Mouse (Mus musculus) liver, embryonic 12.5 days (tissue): ENCODE results near the gene Cdc42se1. TPM values are rescaled to one million over a fixed set of nuclear protein-coding genes. Genes with fewer than 3 reads are reported as not detected.
"Not testable (repeated sequence)": the region's sequence is repeated elsewhere in the genome, so short reads cannot be mapped to it uniquely, and the experiment has no call there.

ENCODE experiments used
- ATAC-seq: fragments of 200-750 bp; cut with Nextera tagmentation; 2 replicates; pipeline ENCODE4 v1.8.0; 2017; ENCODE audit warnings: moderate number of reproducible peaks, mild to moderate bottlenecking, moderate library complexity
- H3K27ac ChIP-seq: fragments of 300-500 bp; sonication (generic); 2 replicates; pipeline ENCODE4 v1.5.1; 2016; ENCODE audit warnings: mild to moderate bottlenecking
- H3K27me3 ChIP-seq: fragments of 300-500 bp; sonication (generic); replicated peaks from 2 replicates; pipeline ENCODE4 v1.6.1; 2016; ENCODE audit warnings: mild to moderate bottlenecking, moderate library complexity
- H3K36me3 ChIP-seq: fragments of 300-500 bp; sonication (generic); 2 replicates; pipeline ENCODE4 v1.6.1; 2016; ENCODE audit warnings: mild to moderate bottlenecking, moderate library complexity
- H3K4me1 ChIP-seq: fragments of 300-500 bp; sonication (generic); 2 replicates; pipeline ENCODE4 v1.6.1; 2016
- H3K4me2 ChIP-seq: fragments of 300-500 bp; sonication (generic); 2 replicates; pipeline ENCODE4 v1.6.1; 2016; ENCODE audit warnings: mild to moderate bottlenecking, moderate library complexity
- H3K4me3 ChIP-seq: fragments of 300-500 bp; sonication (generic); 2 replicates; pipeline ENCODE4 v1.5.1; 2016; ENCODE audit warnings: mild to moderate bottlenecking, moderate library complexity
- H3K9ac ChIP-seq: fragments of 300-500 bp; sonication (generic); 2 replicates; pipeline ENCODE4 v1.6.1; 2016; ENCODE audit warnings: mild to moderate bottlenecking, moderate library complexity
- H3K9me3 ChIP-seq: fragments of 300-500 bp; sonication (generic); replicated peaks from 2 replicates; pipeline ENCODE4 v1.6.1; 2016; ENCODE audit warnings: mild to moderate bottlenecking, moderate library complexity
- WGBS: fragments of 180-500 bp; shearing (Covaris S2); methylation state at CpG from one replicate; pipeline ENCODE4 v1.1.7; 2016; ENCODE audit not compliant: insufficient replicate concordance; 5-methylcytosine and 5-hydroxymethylcytosine counted together
- polyA plus RNA-seq: library from polyadenylated mRNA; unstranded; fragments of >200 nt; fragmentation: Nextera tagmentation; extraction: Ambion mirVana; gene quantifications from 2 replicates; pipeline ENCODE4 v1.2.1, GENCODE M21; 2016

Gene Cdc42se1
- polyA plus RNA-seq, 1 experiment from 2014 or later = 60.9 TPM

DNA sequence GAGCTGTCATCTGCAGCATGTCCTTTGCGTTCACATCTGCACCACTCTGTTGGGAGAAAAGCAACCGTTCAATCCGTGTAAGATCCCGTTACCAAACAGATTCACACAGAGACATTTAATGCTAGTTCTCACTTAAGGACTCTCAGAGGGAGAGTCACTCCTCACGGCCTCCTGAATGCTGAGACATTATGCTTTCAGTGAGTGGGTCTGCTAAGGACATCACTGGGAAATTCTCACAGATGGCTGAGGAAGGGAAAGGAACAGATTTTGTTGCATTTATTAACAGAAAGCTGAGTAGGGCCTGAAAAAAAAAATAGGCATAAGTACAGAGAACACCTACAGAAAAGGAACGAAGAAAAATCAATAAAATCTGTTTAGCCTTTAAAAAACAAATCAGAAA is 24.7 kb upstream of the Cdc42se1 start:
- Histone ChIP-seq H3K27ac (no peak overlapping the region), H3K4me1 (no peaks in the 10 kb centered on the region), H3K9ac (no peak overlapping the region), H3K36me3 (peaks cover 100% of the 10 kb centered on the region), H3K9me3 (no peaks in the 10 kb centered on the region), H3K4me3 (no peak overlapping the region), H3K27me3 (no peaks in the 10 kb centered on the region), H3K4me2 (no peak overlapping the region)
- 89% methylated on average over 6 of the region's 6 CpGs for WGBS
- ATAC-seq = no peak

DNA sequence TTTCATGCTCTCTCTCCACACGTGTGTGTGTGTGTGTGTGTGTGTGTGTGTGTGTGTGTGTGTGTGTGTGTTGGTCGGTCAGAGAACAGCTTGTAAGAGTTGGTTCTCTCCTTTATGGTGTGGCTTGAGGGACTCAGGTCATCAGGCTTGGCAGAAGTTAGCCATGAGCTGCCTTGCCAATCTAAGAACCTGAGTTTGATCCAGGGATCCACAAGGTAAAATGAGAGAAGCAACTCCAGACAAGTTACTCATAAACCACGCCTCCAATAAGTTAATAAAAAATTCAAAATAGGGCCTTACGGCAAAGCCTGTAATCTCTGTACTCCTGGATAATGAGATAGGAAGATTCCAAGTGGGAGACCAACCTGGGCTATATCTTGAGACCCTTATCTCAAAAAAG is 20.2 kb upstream of the Cdc42se1 start:
- ATAC-seq = no peak
- Histone ChIP-seq H3K4me3 (no peak overlapping the region), H3K27me3 (no peaks in the 10 kb centered on the region), H3K36me3 (peaks cover 96% of the 10 kb centered on the region), H3K9ac (no peak overlapping the region), H3K4me2 (no peak overlapping the region), H3K9me3 (no peaks in the 10 kb centered on the region), H3K27ac (no peak overlapping the region), H3K4me1 (no peaks in the 10 kb centered on the region)
- 81% methylated on average over 4 of the region's 4 CpGs for WGBS

DNA sequence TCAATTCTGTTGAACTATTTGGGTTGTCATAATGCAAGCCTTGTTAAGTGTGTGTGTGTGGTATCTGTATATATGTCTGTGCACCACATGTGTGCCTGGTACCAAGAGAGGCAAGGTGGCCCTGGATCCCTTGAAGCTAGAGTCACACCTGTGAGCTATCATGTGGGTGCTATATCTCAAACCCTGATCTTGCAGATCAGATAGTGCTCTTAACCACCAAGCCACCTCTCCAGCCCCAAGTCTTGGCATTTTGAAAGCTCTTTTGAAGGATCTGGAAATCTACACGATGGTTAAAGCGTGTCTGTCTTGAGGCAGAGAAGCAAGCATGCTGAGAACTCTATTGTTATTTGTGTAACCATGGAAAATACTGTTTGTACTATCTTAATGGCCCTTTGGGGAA is 17.9 kb upstream of the Cdc42se1 start:
- Histone ChIP-seq H3K4me1 (peaks cover 9% of the 10 kb centered on the region; the same call in 1 of the 2 replicates), H3K36me3 (peaks cover 95% of the 10 kb centered on the region), H3K9ac (no peak overlapping the region), H3K4me2 (no peak overlapping the region), H3K4me3 (no peak overlapping the region), H3K27me3 (no peaks in the 10 kb centered on the region), H3K9me3 (no peaks in the 10 kb centered on the region), H3K27ac (no peak overlapping the region)
- 86% methylated on average over 2 of the region's 2 CpGs for WGBS
- ATAC-seq = no peak

DNA sequence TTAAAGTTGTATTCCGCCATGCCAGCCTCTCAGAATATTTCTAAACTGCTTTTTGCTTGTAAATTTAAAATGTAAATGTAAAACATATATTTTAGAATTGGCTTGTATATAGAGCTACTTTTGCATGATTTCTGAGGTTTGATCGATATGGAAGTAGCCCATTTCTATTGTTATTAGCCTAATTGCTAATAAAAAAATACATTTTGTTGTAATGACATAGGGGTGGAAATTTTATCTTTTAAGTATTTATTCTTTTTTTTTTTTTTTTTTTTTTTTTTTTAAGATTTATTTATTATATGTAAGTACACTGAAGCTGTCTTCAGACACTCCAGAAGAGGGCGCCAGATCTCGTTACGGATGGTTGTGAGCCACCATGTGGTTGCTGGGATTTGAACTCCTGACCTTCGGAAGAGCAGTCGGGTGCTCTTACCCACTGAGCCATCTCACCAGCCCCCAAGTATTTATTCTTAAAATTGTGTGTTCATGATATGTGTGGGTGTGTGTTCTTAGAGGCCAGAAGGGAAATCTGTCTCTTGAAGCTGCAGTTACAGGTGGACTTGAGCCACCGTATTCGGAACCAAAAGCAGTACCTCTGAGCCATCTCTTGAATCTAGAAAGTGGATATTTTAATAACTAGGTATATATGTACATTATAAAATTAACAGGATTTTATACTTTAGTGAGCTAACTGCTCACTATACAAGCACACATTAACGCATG is 15.5 kb upstream of the Cdc42se1 start:
- WGBS = 84% methylated on average over 9 of the region's 10 CpGs
- not testable (repeated sequence) for H3K27ac ChIP-seq, H3K4me3 ChIP-seq, H3K27me3 ChIP-seq, H3K4me2 ChIP-seq, H3K9me3 ChIP-seq, ATAC-seq, H3K9ac ChIP-seq
- peaks cover 80% of the 10 kb centered on the region for H3K36me3 ChIP-seq
- H3K4me1 ChIP-seq = peaks cover 23% of the 10 kb centered on the region

DNA sequence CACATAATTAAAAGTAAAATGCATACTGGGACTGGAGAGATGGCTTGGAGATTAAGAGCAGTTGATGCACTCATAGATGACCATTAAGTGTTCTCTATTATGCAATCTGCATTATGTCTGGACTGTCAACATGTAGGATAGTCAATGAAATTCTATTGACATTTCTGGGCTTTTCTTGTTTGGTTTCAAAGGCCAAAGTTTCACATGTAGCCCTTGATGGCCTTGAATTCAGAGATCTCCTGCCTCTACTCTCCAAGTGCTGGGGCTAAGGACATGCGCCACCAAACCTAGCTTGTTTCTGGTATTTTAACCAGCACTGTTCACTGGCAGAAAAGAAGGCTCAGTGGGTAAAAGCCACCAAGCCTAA is 14.9 kb upstream of the Cdc42se1 start:
- peaks cover 74% of the 10 kb centered on the region for H3K36me3 ChIP-seq
- peak overlapping the region; percentile 69 for H3K27ac ChIP-seq
- H3K4me2 ChIP-seq = no peak overlapping the region
- peaks cover 29% of the 10 kb centered on the region for H3K4me1 ChIP-seq
- H3K9me3 ChIP-seq = no peaks in the 10 kb centered on the region
- H3K9ac ChIP-seq = no peak overlapping the region
- 77% methylated on average over 1 of the region's 1 CpGs for WGBS
- no peaks in the 10 kb centered on the region for H3K27me3 ChIP-seq
- no peak overlapping the region for H3K4me3 ChIP-seq
- ATAC-seq = no peak

DNA sequence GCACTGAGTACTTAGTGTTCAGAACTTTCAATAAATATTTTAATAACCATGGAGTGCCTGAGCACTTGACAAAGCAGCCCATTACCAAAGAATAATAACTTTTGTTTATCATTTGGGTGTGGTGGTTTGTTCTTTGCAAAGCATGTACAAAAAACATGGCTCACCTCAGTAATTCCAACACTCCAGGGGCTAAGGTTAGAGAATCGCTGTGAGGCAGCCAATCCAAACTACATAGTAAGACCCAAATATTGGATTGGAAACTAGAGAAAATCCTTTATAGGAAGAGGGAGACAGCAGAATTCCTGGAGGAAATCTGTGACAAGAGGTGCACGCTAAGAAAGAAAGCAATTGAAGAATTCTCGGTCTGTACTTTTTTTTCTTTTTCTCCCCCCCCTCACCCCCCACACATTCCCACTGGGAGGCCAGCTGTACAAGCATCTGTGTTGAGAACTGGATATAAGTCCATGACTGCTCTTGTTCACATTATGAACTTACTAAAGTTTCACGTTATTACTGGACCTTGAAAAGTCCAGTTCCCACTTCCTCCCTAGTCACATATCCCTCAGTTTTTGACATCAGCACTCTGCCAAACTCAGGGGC is 11.8 kb upstream of the Cdc42se1 start:
- peak overlapping the region; percentile 82 for H3K4me2 ChIP-seq
- ATAC-seq = peak; percentile 19
- no peaks in the 10 kb centered on the region for H3K9me3 ChIP-seq
- peaks cover 68% of the 10 kb centered on the region for H3K36me3 ChIP-seq
- peaks cover 34% of the 10 kb centered on the region for H3K4me1 ChIP-seq
- 15% methylated on average over 4 of the region's 4 CpGs for WGBS
- H3K4me3 ChIP-seq = peak overlapping the region; percentile 92
- H3K9ac ChIP-seq = peak overlapping the region; percentile 96
- no peaks in the 10 kb centered on the region for H3K27me3 ChIP-seq
- peak overlapping the region; percentile 97 for H3K27ac ChIP-seq

DNA sequence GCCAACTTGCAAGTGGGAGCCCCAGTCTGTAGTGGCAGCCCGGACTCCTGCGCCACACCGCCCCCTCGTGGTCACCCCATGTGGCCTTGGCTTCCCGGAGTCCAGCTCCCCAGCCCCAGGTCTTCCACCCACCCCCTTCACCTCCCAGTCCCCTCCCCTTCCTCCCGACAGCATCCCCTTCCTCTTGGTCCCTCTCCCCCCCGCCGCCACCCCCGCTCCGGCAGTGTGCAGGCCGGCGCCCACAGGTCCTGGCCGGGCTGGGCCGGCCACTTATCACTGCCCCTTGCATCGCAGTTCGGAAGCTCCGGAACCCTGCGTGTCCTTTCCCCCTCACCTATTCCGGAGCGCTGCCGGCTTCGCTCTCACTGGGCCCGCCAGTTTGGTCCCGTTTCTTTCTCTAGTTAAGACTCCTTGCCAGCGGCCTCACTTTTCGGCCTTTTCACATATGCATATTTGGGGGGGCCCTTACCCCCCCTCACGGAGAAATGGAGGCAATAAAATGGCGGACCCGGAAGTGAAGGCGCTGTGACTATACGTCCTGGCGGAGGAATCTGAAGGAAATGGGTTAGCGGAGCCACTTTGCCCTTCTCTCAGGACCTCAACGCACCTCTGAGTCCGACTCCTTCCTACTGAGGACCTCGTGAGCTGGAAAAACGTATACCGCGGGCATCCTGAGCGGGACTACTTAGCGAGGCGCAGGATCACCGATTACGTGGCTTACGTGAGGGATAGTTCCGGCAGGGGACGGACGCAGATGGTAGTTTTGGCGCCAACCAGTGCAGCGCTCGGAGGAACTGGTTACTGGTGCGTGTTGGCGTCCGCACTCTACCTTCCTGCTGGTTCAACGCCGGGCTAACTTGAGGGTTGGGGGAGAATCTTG is 11.0 kb upstream of the Cdc42se1 start, which contains the start of gene Gabpb2:
TSS of gene Gabpb2 (minus strand) at position 662 of the 880 bp plus-strand sequence.
- no peaks in the 10 kb centered on the region for H3K9me3 ChIP-seq
- H3K9ac ChIP-seq = peak within 1 kb of the TSS; percentile 96
- H3K27ac ChIP-seq = peak within 1 kb of the TSS; percentile 97
- peak; percentile 87 for ATAC-seq
- peak within 1 kb of the TSS; percentile 82 for H3K4me2 ChIP-seq
- no peaks in the 10 kb centered on the region for H3K27me3 ChIP-seq
- WGBS = under 1% methylated on average over 56 of the region's 56 CpGs
- H3K4me3 ChIP-seq = peak within 1 kb of the TSS; percentile 92
- peaks cover 67% of the 10 kb centered on the region for H3K36me3 ChIP-seq
- H3K4me1 ChIP-seq = peaks cover 34% of the 10 kb centered on the region

DNA sequence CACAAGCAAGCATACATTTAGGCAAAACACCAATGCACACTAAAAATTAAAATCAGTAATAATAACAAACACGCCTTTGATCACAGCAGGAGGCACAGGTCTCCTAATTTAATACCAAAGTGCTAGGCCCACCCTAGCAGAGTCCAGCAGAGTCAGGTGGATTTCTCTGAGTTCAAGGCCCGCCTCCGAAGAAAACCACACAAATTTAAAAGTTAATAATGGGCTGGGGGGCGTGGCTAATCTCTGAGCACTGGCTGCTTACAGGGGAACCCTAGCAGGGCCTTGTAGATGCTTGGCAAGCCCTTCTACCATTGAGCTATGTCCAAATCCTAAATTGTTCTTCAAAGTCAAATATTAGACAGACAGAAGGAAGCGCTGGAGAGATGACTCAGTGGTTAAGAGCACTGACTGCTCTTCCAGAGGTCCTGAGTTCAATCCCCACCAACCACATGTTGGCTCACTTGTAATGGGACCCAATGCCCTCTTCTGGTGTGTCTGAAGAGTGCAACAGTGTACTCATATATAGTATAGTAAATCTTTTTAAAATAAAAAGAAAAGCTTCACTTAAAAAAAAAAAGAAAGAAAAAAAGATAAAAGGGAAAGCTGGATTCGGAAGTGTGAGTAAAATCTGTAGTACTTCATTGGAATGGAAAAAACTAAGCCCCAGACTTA is 9.9 kb upstream of the Cdc42se1 start:
- WGBS = 44% methylated on average over 6 of the region's 6 CpGs
- ATAC-seq = no peak
- H3K4me3 ChIP-seq = peak overlapping the region; percentile 92
- H3K27me3 ChIP-seq = no peaks in the 10 kb centered on the region
- peak overlapping the region; percentile 96 for H3K9ac ChIP-seq
- H3K27ac ChIP-seq = peak overlapping the region; percentile 97
- no peaks in the 10 kb centered on the region for H3K9me3 ChIP-seq
- H3K36me3 ChIP-seq = peaks cover 71% of the 10 kb centered on the region
- H3K4me1 ChIP-seq = peaks cover 34% of the 10 kb centered on the region
- H3K4me2 ChIP-seq = peak overlapping the region; percentile 82

DNA sequence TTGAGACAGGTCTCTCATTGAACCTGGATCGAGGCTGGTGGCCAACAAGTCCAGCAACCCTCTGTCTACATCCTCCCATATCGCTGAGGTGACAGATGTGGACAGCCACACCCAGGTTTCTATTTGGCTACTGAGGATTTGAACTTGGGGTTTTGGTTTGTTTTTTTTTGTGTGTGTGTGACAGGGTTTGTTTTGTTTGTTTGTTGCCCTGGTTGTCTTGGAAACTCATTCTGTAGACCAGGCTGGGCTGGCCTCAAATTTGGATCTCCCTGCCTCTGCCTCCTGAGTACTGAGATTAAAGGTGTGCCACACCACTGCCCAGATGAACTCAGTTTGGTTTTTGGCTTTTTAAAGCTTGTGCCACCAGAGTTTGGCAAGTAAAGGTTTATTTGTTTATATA is 5.5 kb upstream of the Cdc42se1 start:
- WGBS = 89% methylated on average over 2 of the region's 2 CpGs

DNA sequence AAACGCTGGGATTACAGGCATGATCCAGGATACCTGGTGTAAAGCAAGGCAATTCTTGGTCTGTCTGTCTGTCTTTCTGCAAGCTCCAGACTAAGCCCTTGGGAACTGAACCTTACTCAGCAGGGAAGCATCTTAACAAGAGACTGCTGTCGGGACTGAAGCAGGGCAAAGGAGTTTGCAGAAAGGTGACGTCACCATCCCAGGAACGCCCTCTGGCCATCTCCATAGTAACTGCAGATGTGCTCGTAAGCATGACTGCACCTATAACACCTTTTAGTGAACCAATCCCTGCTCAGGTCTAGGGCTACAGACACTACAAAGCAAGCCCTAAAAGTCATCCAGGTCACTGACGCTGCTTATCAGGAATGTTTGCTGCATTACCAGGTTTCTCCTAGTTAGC is 4.2 kb upstream of the Cdc42se1 start:
- Histone ChIP-seq H3K9ac (no peak overlapping the region), H3K27ac (no peak overlapping the region), H3K27me3 (no peaks in the 10 kb centered on the region), H3K9me3 (no peaks in the 10 kb centered on the region), H3K4me1 (peaks cover 20% of the 10 kb centered on the region), H3K4me2 (no peak overlapping the region), H3K4me3 (no peak overlapping the region), H3K36me3 (peaks cover 62% of the 10 kb centered on the region)
- 62% methylated on average over 6 of the region's 6 CpGs for WGBS
- ATAC-seq = no peak

More for the DNA sequence above, 5.5 kb upstream of the Cdc42se1 start:
- no peak overlapping the region for H3K9ac ChIP-seq
- H3K27me3 ChIP-seq = no peaks in the 10 kb centered on the region
- H3K36me3 ChIP-seq = peaks cover 66% of the 10 kb centered on the region
- no peak overlapping the region for H3K4me3 ChIP-seq
- peaks cover 28% of the 10 kb centered on the region for H3K4me1 ChIP-seq
- no peak overlapping the region for H3K4me2 ChIP-seq
- no peak for ATAC-seq
- 0 out of 2 replicates have a peak overlapping the region, but pooled peaks have one; percentile 6 for H3K27ac ChIP-seq
- H3K9me3 ChIP-seq = no peaks in the 10 kb centered on the region

DNA sequence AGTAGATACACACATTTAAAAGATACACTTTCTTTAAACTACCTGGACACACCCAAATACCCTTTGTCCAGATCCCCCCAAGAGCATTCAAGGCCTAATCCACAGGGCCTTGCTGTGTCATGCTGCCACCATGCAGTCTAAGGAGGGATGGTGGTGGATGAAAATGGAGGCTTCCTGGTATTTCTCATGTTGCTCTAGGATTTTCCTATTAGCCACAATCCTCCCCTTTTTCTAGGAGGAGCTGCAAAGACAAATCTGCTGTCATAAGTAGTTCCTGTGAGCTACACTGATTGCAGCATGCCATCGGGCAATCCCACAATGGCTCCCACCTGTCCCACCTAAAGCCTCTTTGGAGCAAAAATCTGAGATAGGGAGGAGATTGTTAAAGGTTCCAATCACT is 1.3 kb upstream of the Cdc42se1 start:
- Histone ChIP-seq H3K27ac (no peak overlapping the region; the same call in 1 of the 2 replicates), H3K36me3 (peaks cover 47% of the 10 kb centered on the region), H3K4me1 (peaks cover 49% of the 10 kb centered on the region), H3K27me3 (no peaks in the 10 kb centered on the region), H3K4me3 (peak overlapping the region; percentile 70), H3K9ac (peak overlapping the region; percentile 87; the same call in 1 of the 2 replicates), H3K4me2 (peak overlapping the region; percentile 95), H3K9me3 (no peaks in the 10 kb centered on the region)
- WGBS = 47% methylated on average over 1 of the region's 1 CpGs
- no peak for ATAC-seq
